Mouse (Mus musculus) small intestine, adult 2 months (tissue): ENCODE measurements around the gene Gm2a.

Source experiments
- CTCF ChIP-seq: fragments of 200-500 bp; IDR thresholded peaks from 2 replicates; pipeline ENCODE4 v1.5.1; 2012; ENCODE audit warnings: low read depth, mild to moderate bottlenecking, control low read depth, inconsistent platforms, low read length, moderate library complexity, mixed read lengths; ENCODE audit not compliant: insufficient replicate concordance, insufficient read length; ENCODE audit errors: extremely low read depth
- POLR2A ChIP-seq: fragments of 200-500 bp; IDR thresholded peaks from 2 replicates; pipeline ENCODE4 v1.6.1; 2012; ENCODE audit warnings: low read depth, mild to moderate bottlenecking, control low read depth, inconsistent platforms, low read length, moderate library complexity

GRCm38 (mm10) chr11:55155070-55155421 is 57.1 kb downstream of the Gm2a start:
- TF ChIP-seq CTCF, result no peak
- TF ChIP-seq POLR2A, result no peak
